Mouse (Mus musculus) thymus, postnatal 4 days (tissue): ENCODE results near the gene Nepn.
A peak's percentile ranks its signal among the peaks of the same experiment; 100 is the strongest.
"Not testable (repeated sequence)": the region's sequence is repeated elsewhere in the genome, so short reads cannot be mapped to it uniquely, and the experiment has no call there.

ENCODE experiments used
- DNase-seq: peaks from one replicate; pipeline ENCODE4 v3.0.0; 2021

The Nepn gene

GRCm38 (mm10) chr10:52388922-52389430 is at the start of gene Nepn:
Gene Nepn (plus strand): TSS chr10:52388972.
- DNase-seq, result no peak

GRCm38 (mm10) chr10:52343324-52343723 is 45.4 kb upstream of the Nepn start:
- not testable (repeated sequence) for DNase-seq

- DNase-seq, result peak; percentile 13
Measured at GRCm38 (mm10) chr10:52353184-52353583, 35.6 kb upstream of the Nepn start.

- DNase-seq, result no peak
Measured at GRCm38 (mm10) chr10:52358467-52358866, 30.3 kb upstream of the Nepn start, which contains the start of gene Gm26741. Gene Gm26741 (plus strand): TSS chr10:52358767.

GRCm38 (mm10) chr10:52360241-52360735 is 28.5 kb upstream of the Nepn start:
- no peak for DNase-seq

- no peak for DNase-seq
Measured at GRCm38 (mm10) chr10:52360862-52361609, 27.7 kb upstream of the Nepn start.

GRCm38 (mm10) chr10:52368376-52368775 is 20.4 kb upstream of the Nepn start:
- DNase-seq, result no peak

- no peak for DNase-seq
Measured at GRCm38 (mm10) chr10:52373834-52374233, 14.9 kb upstream of the Nepn start.

GRCm38 (mm10) chr10:52374651-52375050 is 14.1 kb upstream of the Nepn start:
- no peak for DNase-seq

GRCm38 (mm10) chr10:52376422-52376821 is 12.3 kb upstream of the Nepn start:
- no peak for DNase-seq

GRCm38 (mm10) chr10:52377813-52378212 is 11.0 kb upstream of the Nepn start:
- DNase-seq, result no peak

- DNase-seq, result peak; percentile 45
Measured at GRCm38 (mm10) chr10:52381321-52381801, 7.4 kb upstream of the Nepn start.

GRCm38 (mm10) chr10:52381845-52382591 is 6.8 kb upstream of the Nepn start, which contains the start of gene Gopc:
Gene Gopc (minus strand): TSS chr10:52382124.
- peak; percentile 99 for DNase-seq

- no peak for DNase-seq
Measured at GRCm38 (mm10) chr10:52383022-52383421, 5.8 kb upstream of the Nepn start.

- DNase-seq, result no peak
Measured at GRCm38 (mm10) chr10:52383522-52383921, 5.2 kb upstream of the Nepn start.

GRCm38 (mm10) chr10:52384823-52385610 is 3.8 kb upstream of the Nepn start:
- DNase-seq, result peak; percentile 58

GRCm38 (mm10) chr10:52387192-52387591 is 1.6 kb upstream of the Nepn start:
- no peak for DNase-seq

- no peak for DNase-seq
Measured at GRCm38 (mm10) chr10:52389438-52389837, 666 bp downstream of the Nepn start.

GRCm38 (mm10) chr10:52391208-52391607 is 2.4 kb downstream of the Nepn start:
- DNase-seq, result no peak

- no peak for DNase-seq
Measured at GRCm38 (mm10) chr10:52396647-52397046, 7.9 kb downstream of the Nepn start.

- no peak for DNase-seq
Measured at GRCm38 (mm10) chr10:52398715-52399114, 9.9 kb downstream of the Nepn start.

- DNase-seq, result no peak
Measured at GRCm38 (mm10) chr10:52399722-52400121, 10.9 kb downstream of the Nepn start.

GRCm38 (mm10) chr10:52405160-52405559 is 16.4 kb downstream of the Nepn start:
- DNase-seq, result no peak
